Mouse (Mus musculus) heart, embryonic 14.5 days (tissue): ENCODE results near the gene Eif4ebp2. TPM values are rescaled to one million over a fixed set of nuclear protein-coding genes. Genes with fewer than 3 reads are reported as not detected.

ENCODE experiments used
- ATAC-seq: fragments of 200-750 bp; cut with Nextera tagmentation; 2 replicates; pipeline ENCODE4 v1.8.0; 2017; ENCODE audit warnings: low read depth, moderate TSS enrichment; ENCODE audit not compliant: insufficient number of reproducible peaks, insufficient read depth, low FRiP score
- H3K27ac ChIP-seq, 2 experiments: fragments of 200-500 bp in 1 of 2; fragments of 300-500 bp in 1 of 2; sonication (generic) in 1 of 2; replicated peaks in 1 of 2; 2 replicates each; pipeline ENCODE4 v1.5.1; 2012 to 2014; ENCODE audit warnings: low read depth in 2 of 2, low read length in 2 of 2, control low read depth in 1 of 2, mild to moderate bottlenecking in 1 of 2, mixed read lengths in 1 of 2; ENCODE audit not compliant: control insufficient read depth in 1 of 2, insufficient read depth in 1 of 2
- H3K27me3 ChIP-seq: fragments of 300-500 bp; sonication (generic); 2 replicates; pipeline ENCODE4 v1.6.1; 2014; ENCODE audit warnings: mild to moderate bottlenecking, low read length, control low read depth; ENCODE audit not compliant: control insufficient read depth, insufficient read depth
- H3K36me3 ChIP-seq: fragments of 300-500 bp; sonication (generic); 2 replicates; pipeline ENCODE4 v1.6.1; 2014; ENCODE audit warnings: mild to moderate bottlenecking, control low read depth, low read length, mixed read lengths; ENCODE audit not compliant: control insufficient read depth, insufficient read depth
- H3K4me1 ChIP-seq, 2 experiments: fragments of 200-500 bp in 1 of 2; fragments of 300-500 bp in 1 of 2; sonication (generic) in 1 of 2; 2 replicates each; pipeline ENCODE4 v1.6.1; 2012 to 2014; ENCODE audit warnings: low read length in 2 of 2, control low read depth in 1 of 2, mixed read lengths in 1 of 2; ENCODE audit not compliant: control insufficient read depth in 2 of 2, insufficient read depth in 2 of 2
- H3K4me2 ChIP-seq: fragments of 300-500 bp; sonication (generic); 2 replicates; pipeline ENCODE4 v1.6.1; 2014; ENCODE audit warnings: mild to moderate bottlenecking, low read length
- H3K4me3 ChIP-seq, 2 experiments: fragments of 200-500 bp in 1 of 2; fragments of 300-500 bp in 1 of 2; sonication (generic) in 1 of 2; 2 replicates each; pipeline ENCODE4 v1.5.1; 2012 to 2014; ENCODE audit warnings: low read length in 2 of 2, mild to moderate bottlenecking in 2 of 2, control low read depth in 1 of 2, low read depth in 1 of 2, moderate library complexity in 1 of 2; ENCODE audit not compliant: control insufficient read depth in 1 of 2, insufficient read depth in 1 of 2
- H3K9ac ChIP-seq: fragments of 300-500 bp; sonication (generic); 2 replicates; pipeline ENCODE4 v1.6.1; 2014; ENCODE audit warnings: mild to moderate bottlenecking, low read length
- H3K9me3 ChIP-seq: fragments of 300-500 bp; sonication (generic); 2 replicates; pipeline ENCODE4 v1.6.1; 2016; ENCODE audit warnings: low read length, control low read depth; ENCODE audit not compliant: control insufficient read depth
- WGBS: fragments of 180-500 bp; shearing (Covaris S2); extraction: QIAGEN DNeasy Blood & Tissue Kit; methylation state at CpG from one replicate; pipeline ENCODE4 v1.1.7; 2014; 5-methylcytosine and 5-hydroxymethylcytosine counted together
- polyA plus RNA-seq: library from polyadenylated mRNA; unstranded; fragments of >200 nt; fragmentation: Nextera tagmentation; extraction: Ambion mirVana; gene quantifications from 2 replicates; pipeline ENCODE4 v1.2.1, GENCODE M21; 2014

Eif4ebp2 gene
- polyA plus RNA-seq, 1 experiment from 2014 or later: 36.9 TPM

DNA sequence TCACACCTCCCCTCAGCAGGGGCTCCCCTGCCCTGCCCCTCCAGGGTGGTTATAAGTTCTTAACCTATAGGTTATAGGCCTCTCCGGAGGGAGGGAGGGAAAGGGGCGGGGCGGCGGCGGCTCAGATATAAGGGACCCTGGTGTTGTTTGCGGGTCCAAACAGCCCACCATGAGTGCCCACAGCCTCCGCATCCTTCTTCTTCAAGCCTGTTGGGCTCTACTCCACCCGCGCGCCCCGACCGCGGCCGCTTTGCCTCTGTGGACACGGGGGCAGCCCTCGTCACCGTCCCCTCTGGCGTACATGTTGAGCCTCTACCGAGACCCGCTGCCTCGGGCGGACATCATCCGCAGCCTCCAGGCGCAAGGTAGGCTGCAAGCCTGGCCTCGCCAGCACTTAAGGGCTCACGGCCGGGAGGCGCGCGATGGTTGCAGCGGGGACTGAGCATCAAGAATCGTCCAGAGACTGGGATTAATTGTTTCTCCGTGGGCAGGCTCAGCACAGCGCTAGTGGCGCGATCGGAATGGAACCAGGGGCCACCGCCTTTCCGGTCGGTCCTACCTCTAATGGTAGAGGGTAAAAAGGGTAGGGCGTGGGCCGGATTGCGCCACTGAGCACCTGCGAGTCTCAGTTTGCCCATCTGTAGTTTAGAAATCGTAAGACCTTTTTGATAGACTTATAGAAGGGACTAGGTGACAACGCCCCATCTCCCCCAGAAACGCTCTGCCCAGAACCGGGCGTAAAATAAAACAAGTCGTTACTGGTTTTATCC, 34.1 kb downstream of the Eif4ebp2 start:
- Histone ChIP-seq H3K27me3 (peaks cover 45% of the 10 kb centered on the region), H3K4me3 (peak overlapping the region; percentile 44 to 50), H3K27ac (no peak overlapping the region), H3K4me1 (peaks cover 4 to 12% of the 10 kb centered on the region in 2 experiments), H3K9me3 (no peaks in the 10 kb centered on the region), H3K36me3 (no peaks in the 10 kb centered on the region), H3K9ac (peak overlapping the region; percentile 59), H3K4me2 (peak overlapping the region; percentile 86)
- WGBS: 1% methylated on average over 50 of the region's 50 CpGs
- ATAC-seq: peak; percentile 29; the same call in 1 of the 2 replicates

GRCm38 (mm10) chr10:61417672-61418071, 34.8 kb downstream of the Eif4ebp2 start, which contains the start of gene Nodal:
Nodal (plus strand) TSS chr10:61417972.
- Histone ChIP-seq H3K4me3 (peak within 1 kb of the TSS; percentile 44 to 50), H3K27ac (no peak within 1 kb of the TSS), H3K4me1 (peaks cover 8 to 18% of the 10 kb centered on the region in 2 experiments), H3K27me3 (peaks cover 45% of the 10 kb centered on the region), H3K4me2 (peak within 1 kb of the TSS; percentile 86), H3K9me3 (no peaks in the 10 kb centered on the region), H3K36me3 (no peaks in the 10 kb centered on the region), H3K9ac (peak within 1 kb of the TSS; percentile 59)
- no peak for ATAC-seq
- WGBS: 23% methylated on average over 10 of the region's 10 CpGs

DNA sequence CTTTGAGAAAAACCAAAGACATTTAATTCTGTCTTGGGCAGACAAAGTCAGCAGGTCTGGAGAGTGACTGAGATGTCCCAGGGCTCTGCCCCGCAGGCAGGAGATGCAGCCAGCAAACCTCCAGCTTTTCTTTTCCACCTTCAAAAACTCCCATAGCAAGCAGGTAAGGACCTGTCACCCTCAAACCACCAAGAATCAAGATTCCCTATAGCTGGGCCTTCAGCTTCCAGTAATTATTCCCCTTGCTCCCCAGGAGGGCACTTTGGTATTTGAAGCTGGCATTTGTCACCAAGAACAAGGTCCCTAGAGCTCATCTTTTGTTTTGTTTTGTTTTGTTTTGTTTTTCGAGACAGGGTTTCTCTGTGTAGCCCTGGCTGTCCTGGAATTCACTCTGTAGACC, 35.4 kb downstream of the Eif4ebp2 start:
- WGBS: 34% methylated on average over 2 of the region's 2 CpGs
- Histone ChIP-seq H3K27me3 (peaks cover 45% of the 10 kb centered on the region), H3K4me3 (no peak overlapping the region), H3K27ac (no peak overlapping the region), H3K36me3 (no peaks in the 10 kb centered on the region), H3K9ac (no peak overlapping the region), H3K4me2 (no peak overlapping the region), H3K9me3 (no peaks in the 10 kb centered on the region), H3K4me1 (peaks cover 8 to 18% of the 10 kb centered on the region in 2 experiments)
- ATAC-seq: no peak

DNA sequence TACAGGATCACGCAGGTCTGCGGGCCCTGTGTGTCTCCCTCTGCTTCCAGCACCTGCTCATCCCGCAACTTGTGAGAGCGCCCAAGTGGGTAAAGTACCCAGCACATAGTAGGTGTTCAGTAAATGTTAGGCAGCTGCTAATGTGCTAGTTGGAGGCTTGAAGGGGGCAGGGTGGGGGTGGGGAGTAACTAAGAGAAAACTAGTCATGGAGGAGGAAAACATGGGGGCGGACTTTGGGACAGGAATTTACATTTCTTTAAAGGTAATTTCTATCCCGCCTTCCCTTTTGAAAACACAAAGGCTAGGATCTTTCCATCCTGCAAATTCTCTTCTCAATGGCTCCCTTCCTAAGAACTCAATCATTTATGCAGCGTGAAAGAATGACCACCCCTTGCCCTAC, 35.9 kb downstream of the Eif4ebp2 start:
- no peak overlapping the region for H3K27ac ChIP-seq
- H3K27me3 ChIP-seq: peaks cover 45% of the 10 kb centered on the region
- no peak overlapping the region for H3K4me2 ChIP-seq
- ATAC-seq: no peak
- H3K4me3 ChIP-seq: no peak overlapping the region
- H3K9me3 ChIP-seq: no peaks in the 10 kb centered on the region
- H3K36me3 ChIP-seq: no peaks in the 10 kb centered on the region
- no peak overlapping the region for H3K9ac ChIP-seq
- H3K4me1 ChIP-seq: peaks cover 8 to 18% of the 10 kb centered on the region in 2 experiments
- WGBS: 47% methylated on average over 7 of the region's 7 CpGs

DNA sequence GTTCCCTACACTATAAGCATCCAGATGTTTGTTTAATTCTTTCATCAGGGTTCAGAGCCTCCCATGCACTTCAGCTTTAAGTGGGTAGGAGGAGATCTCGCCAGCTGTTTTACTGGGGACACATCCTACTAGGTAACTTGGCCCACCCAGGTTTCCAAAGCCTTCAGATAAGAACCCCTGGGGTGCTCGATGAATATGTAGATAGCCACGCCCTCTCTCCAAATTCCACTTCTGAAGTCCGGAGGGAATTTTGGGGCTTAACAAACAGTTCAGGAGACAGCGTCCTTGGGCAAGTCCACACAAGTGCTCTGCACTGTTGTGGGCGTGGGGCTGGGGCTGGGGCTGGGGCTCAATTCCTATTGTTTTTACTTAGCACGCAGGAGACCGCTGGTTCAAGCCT, 36.6 kb downstream of the Eif4ebp2 start:
- Histone ChIP-seq H3K4me3 (no peak overlapping the region), H3K4me2 (no peak overlapping the region), H3K36me3 (no peaks in the 10 kb centered on the region), H3K9me3 (no peaks in the 10 kb centered on the region), H3K4me1 (peaks cover 8 to 18% of the 10 kb centered on the region in 2 experiments), H3K9ac (no peak overlapping the region), H3K27me3 (peaks cover 45% of the 10 kb centered on the region), H3K27ac (no peak overlapping the region)
- no peak for ATAC-seq
- WGBS: 25% methylated on average over 8 of the region's 8 CpGs

DNA sequence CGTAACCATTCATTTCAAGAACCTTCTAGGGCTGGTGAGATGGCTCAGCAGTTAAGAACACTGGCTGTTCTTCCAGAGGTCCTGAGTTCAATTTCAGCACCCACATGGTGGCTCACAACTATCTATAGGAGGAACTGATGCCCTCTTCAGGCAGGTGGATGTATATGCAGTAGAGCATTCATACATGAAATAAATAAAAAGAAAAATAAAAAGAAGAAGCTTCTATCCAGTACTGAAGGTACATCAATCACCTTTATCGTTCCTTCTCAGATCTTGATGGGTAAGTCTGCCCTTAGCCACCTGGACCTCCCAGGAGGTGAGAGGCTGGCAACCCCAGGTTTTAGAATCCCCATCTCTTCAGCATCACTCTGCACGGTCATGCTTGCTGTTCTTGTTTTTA, 37.2 kb downstream of the Eif4ebp2 start:
- Histone ChIP-seq H3K27me3 (peaks cover 44% of the 10 kb centered on the region), H3K4me2 (no peak overlapping the region), H3K9me3 (no peaks in the 10 kb centered on the region), H3K4me1 (peaks cover 8 to 18% of the 10 kb centered on the region in 2 experiments), H3K4me3 (no peak overlapping the region), H3K27ac (no peak overlapping the region), H3K36me3 (no peaks in the 10 kb centered on the region), H3K9ac (no peak overlapping the region)
- ATAC-seq: no peak
- 70% methylated on average over 3 of the region's 3 CpGs for WGBS

- Histone ChIP-seq H3K9me3 (no peaks in the 10 kb centered on the region), H3K4me3 (no peak overlapping the region), H3K27ac (no peak overlapping the region), H3K36me3 (no peaks in the 10 kb centered on the region), H3K27me3 (peaks cover 22% of the 10 kb centered on the region), H3K9ac (no peak overlapping the region), H3K4me2 (peak overlapping the region; percentile 27; the same call in 1 of the 2 replicates), H3K4me1 (peaks cover 5 to 13% of the 10 kb centered on the region in 2 experiments)
- ATAC-seq: no peak
- WGBS: 19% methylated on average over 21 of the region's 21 CpGs
Measured at GRCm38 (mm10) chr10:61412910-61413625, 39.4 kb downstream of the Eif4ebp2 start.
